ENCODE assay signal across 12 mouse cellular contexts in the genomic region with DNA sequence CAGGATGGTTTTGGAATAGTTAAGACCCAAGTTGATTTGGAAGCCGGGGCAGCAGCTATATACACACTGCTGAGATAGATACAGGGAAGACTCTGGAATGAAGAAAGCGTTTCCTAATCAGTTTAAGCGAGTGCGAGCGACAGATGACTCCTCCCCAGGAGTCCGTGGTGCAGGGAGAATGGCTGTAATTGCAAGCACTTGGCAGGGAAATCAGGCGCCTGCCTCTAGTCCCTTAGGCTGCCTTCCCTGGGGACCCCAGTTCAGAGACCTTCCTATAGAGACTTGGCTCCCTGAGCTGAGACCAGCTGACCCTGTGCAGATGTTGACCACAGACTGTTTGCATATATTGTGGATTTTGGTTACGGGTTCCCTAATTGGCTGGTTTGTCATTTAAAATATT.
DNase-seq lines count a peak whose midpoint lies in the region; ATAC-seq lines count a peak whose summit lies in the region.
"Had no signal": no experiment of that assay in that cellular context is flagged by ENCODE, and none has a peak within 500 bp of the region (broad histone marks: within the 10 kb centered on the region; RNA-seq: fewer than 3 reads in every experiment).

No protein-coding gene starts in this region.

- no peak overlapping the region for H3K4me2 ChIP-seq in forebrain, embryonic 16.5 days (ENCODE audit: low read length)
- no peak overlapping the region for H3K4me2 ChIP-seq in forebrain, embryonic 11.5 days (ENCODE audit: low read depth, low read length, severe bottlenecking)

- no peaks in the 10 kb centered on the region for H3K9me3 ChIP-seq in forebrain, embryonic 16.5 days (ENCODE audit: control insufficient read depth, low read length)
- no peaks in the 10 kb centered on the region for H3K9me3 ChIP-seq in forebrain, embryonic 11.5 days (ENCODE audit: control insufficient read depth, low read length)

- WGBS in forebrain, embryonic 16.5 days = 29% methylated on average over 8 of the region's 8 CpGs
- 34% methylated on average over 8 of the region's 8 CpGs for WGBS in forebrain, embryonic 11.5 days

- ATAC-seq in forebrain, embryonic 16.5 days = peak; percentile 29; the same call in 1 of the 2 replicates
- ATAC-seq in forebrain, embryonic 11.5 days (replicated peaks; ENCODE audit: low FRiP score) = no peak
- ATAC-seq: intestine, postnatal 0 days had no signal

- no peak overlapping the region for H3K9ac ChIP-seq in forebrain, embryonic 16.5 days (replicated peaks; ENCODE audit: low read depth, low read length)
- no peak overlapping the region for H3K9ac ChIP-seq in forebrain, embryonic 11.5 days (ENCODE audit: low read length)

- peaks cover 23% of the 10 kb centered on the region for H3K4me1 ChIP-seq in forebrain, embryonic 16.5 days (replicated peaks; ENCODE audit: control insufficient read depth, insufficient read depth, low read length)
- H3K4me1 ChIP-seq in forebrain, embryonic 11.5 days (replicated peaks; ENCODE audit: control insufficient read depth, insufficient read depth, low read length) = peaks cover 6% of the 10 kb centered on the region; the same call in 1 of the 2 replicates

- no peak overlapping the region for H3K4me3 ChIP-seq in forebrain, embryonic 16.5 days (replicated peaks; ENCODE audit: low read length)
- H3K4me3 ChIP-seq in forebrain, embryonic 11.5 days (ENCODE audit: low read depth, low read length) = no peak overlapping the region

- H3K27me3 ChIP-seq in forebrain, embryonic 16.5 days (replicated peaks; ENCODE audit: control insufficient read depth, insufficient read depth, low read length) = peaks cover 2% of the 10 kb centered on the region
- no peaks in the 10 kb centered on the region; the same call in 1 of the 2 replicates for H3K27me3 ChIP-seq in forebrain, embryonic 11.5 days (ENCODE audit: control insufficient read depth, insufficient read depth, low read length)

- DNase-seq in forebrain, embryonic 11.5 days (ENCODE audit: low spot score) = no peak
- DNase-seq in kidney, postnatal 4 days = peak; percentile 13 to 14
- DNase-seq in kidney, adult 8-10 months = no peak
- peak; percentile 37 for DNase-seq in brain, adult 2 months (ENCODE audit: low read depth, low spot score)
- DNase-seq in cerebellum, adult 8-10 months = peak; percentile 10
- no peak for DNase-seq in kidney, postnatal 14 days
- DNase-seq: gastrocnemius, postnatal 14 days; heart, postnatal 14 days; lung, postnatal 14 days; right cerebral cortex, adult 18-20 months had no signal

- H3K36me3 ChIP-seq in forebrain, embryonic 16.5 days (ENCODE audit: control insufficient read depth, insufficient read depth) = no peaks in the 10 kb centered on the region
- H3K36me3 ChIP-seq in forebrain, embryonic 11.5 days (ENCODE audit: control insufficient read depth, insufficient read depth, low read length) = no peaks in the 10 kb centered on the region

- H3K27ac ChIP-seq in forebrain, embryonic 16.5 days (ENCODE audit: low read length) = no peak overlapping the region
- no peak overlapping the region for H3K27ac ChIP-seq in forebrain, embryonic 11.5 days (ENCODE audit: low read depth, low read length)

Comparison
In these comparisons a context has a peak if more than half of its experiments do, and no peak if none do; other contexts are left out.
1. DNase-seq: peak in kidney, postnatal 4 days (2 of 2), brain, adult 2 months (single experiment) and cerebellum, adult 8-10 months (single experiment); none in forebrain, embryonic 11.5 days (single experiment), kidney, adult 8-10 months (0 of 2) and kidney, postnatal 14 days (single experiment).